Mouse (Mus musculus): Measurements from ENCODE around the gene Nagk.

DNA sequence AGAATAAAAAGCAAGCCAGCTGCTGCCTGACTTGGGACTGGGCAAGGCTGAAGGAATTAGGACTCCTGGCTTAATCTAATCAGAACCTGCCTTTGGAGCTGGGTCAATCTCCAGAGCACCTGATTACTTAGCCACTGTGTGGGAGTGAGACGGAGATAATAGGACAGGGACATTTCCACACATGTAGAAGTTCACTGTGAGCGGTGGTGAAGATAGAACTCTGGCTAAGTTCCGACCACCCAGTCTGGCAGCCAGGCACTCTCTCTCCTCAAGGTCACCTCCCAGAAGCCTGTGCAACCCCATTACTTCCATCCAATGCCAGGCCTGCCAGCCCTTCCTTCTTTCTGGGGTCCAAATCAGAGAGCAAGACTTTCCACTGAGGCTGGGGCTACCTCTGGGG is 27.8 kb upstream of the Nagk start:
- TF ChIP-seq POLR2A (IDR thresholded peaks at IDR 0.05; ENCODE audit: borderline replicate concordance, extremely low read depth, insufficient read depth, insufficient read length, poor library complexity, severe bottlenecking), result no peak
- no peak for TF ChIP-seq CTCF (IDR thresholded peaks at IDR 0.05; ENCODE audit: borderline replicate concordance, extremely low read depth, insufficient read depth, insufficient read length)

Data from brain, embryonic 14.5 days (tissue).